Mouse (Mus musculus) spleen, adult 2 months (tissue): Measurements from ENCODE around the gene Ccdc117. TPM values are rescaled to one million over a fixed set of nuclear protein-coding genes. Genes with fewer than 3 reads are reported as not detected.

Experiments
- DNase-seq, 2 experiments: peaks; one replicate each; pipeline versions ENCODE4 v3.0.0 to v3.0.0-alpha.2; 2012 to 2021; ENCODE audit warnings: low spot score in 2 of 2, low read depth in 1 of 2
- H3K27ac ChIP-seq: fragments of 200-500 bp; 2 replicates; pipeline ENCODE4 v1.5.1; 2012; ENCODE audit warnings: low read length, inconsistent platforms; ENCODE audit not compliant: insufficient read depth
- H3K27me3 ChIP-seq: fragments of 200-500 bp; 2 replicates; pipeline ENCODE4 v1.6.1; 2012; ENCODE audit warnings: mild to moderate bottlenecking, moderate library complexity, low read length, inconsistent platforms; ENCODE audit not compliant: control insufficient read depth, insufficient read depth
- H3K36me3 ChIP-seq: fragments of 200-500 bp; 2 replicates; pipeline ENCODE4 v1.6.1; 2012; ENCODE audit warnings: mild to moderate bottlenecking, low read length, inconsistent platforms; ENCODE audit not compliant: control insufficient read depth, insufficient read depth
- H3K4me1 ChIP-seq: fragments of 200-500 bp; 2 replicates; pipeline ENCODE4 v1.6.1; 2011; ENCODE audit warnings: inconsistent platforms; ENCODE audit not compliant: control insufficient read depth, insufficient read depth, insufficient read length
- H3K4me3 ChIP-seq: fragments of 200-500 bp; 2 replicates; pipeline ENCODE4 v1.5.1; 2011; ENCODE audit warnings: mild to moderate bottlenecking, inconsistent platforms; ENCODE audit not compliant: insufficient read depth, insufficient read length; ENCODE audit errors: extremely low read depth
- CTCF ChIP-seq: fragments of 200-500 bp; IDR thresholded peaks from 2 replicates; pipeline ENCODE4 v1.5.1; 2011; ENCODE audit warnings: mild to moderate bottlenecking, inconsistent platforms; ENCODE audit not compliant: insufficient read depth, insufficient read length, insufficient replicate concordance; ENCODE audit errors: extremely low read depth
- POLR2A ChIP-seq: fragments of 200-500 bp; IDR thresholded peaks from 2 replicates; pipeline ENCODE4 v1.6.1; 2011; ENCODE audit warnings: low read depth, low read length, inconsistent platforms
- WGBS: fragments of 180-500 bp; shearing (Covaris S2); methylation state at CpG from one replicate; pipeline ENCODE4 v1.1.7; 2018; 5-methylcytosine and 5-hydroxymethylcytosine counted together
- polyA plus RNA-seq: library from polyadenylated mRNA; depleted of rRNA; stranded (reverse); fragments of >200 nt; gene quantifications from 2 replicates; pipeline ENCODE4 v1.2.3, GENCODE M21; 2012; rRNA removed

The Ccdc117 gene
- 4.7 and 5.6 TPM in 2 replicates for polyA plus RNA-seq

DNA sequence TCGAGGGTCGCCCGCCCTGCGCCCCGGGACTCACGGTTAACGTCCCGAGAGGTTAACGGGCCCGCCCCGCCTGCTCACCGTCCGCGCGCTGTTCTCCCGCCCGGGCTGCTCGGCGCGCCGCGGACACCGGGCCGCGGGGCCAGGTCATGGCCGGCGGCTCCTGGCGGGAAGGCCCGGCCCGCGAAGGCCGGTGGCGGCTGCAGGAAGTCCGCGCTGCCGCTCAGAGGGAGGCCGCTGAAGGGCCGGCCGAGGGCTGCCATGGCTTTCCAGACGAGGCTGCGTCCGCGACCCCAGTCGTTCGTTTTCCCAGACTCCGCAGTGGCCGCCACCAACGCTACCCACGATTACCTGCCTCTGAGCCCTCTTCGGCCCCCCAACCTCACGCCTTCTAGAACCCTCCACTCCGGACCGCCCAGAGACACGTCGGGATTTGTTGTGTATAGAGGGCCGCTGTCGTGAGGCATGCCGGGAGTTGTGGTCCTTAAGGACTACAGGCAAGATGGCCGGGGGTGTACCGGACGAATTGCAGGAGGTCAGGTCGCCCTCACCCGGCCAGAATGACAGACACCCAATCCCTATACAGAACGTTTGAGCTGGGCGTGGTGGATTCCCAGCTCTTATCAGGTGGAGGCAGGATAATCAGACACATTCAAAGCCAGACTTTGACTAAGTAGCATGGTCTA is at the start of gene Ccdc117:
Gene Ccdc117, minus strand, starts transcription at position 389 of the 683 bp plus-strand sequence.
- peak within 1 kb of the TSS; percentile 88 for H3K4me3 ChIP-seq
- no peak for TF ChIP-seq CTCF
- TF ChIP-seq POLR2A: peak; percentile 71
- WGBS: under 1% methylated on average over 65 of the region's 65 CpGs

DNA sequence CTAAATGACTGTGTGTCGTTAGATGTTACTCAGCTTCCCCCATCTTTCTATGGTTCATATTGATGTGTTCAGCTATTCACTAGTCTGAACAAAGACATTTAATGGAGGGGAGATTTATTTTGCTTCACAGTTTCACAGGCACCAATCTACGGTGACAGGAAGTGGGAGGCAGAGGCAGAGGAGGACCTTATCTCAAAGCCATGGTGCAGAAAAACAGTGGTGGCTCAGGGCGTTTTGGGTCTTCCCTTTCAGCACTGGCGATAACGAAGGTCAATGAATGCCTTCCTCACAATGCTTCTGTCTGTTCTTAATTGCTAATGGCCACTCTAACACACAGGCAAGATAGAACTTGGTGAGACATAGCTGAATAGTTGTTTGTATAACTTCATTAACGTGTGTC is 33.1 kb upstream of the Ccdc117 start:
- Histone ChIP-seq H3K36me3 (no peaks in the 10 kb centered on the region), H3K27me3 (no peaks in the 10 kb centered on the region), H3K4me1 (no peaks in the 10 kb centered on the region), H3K4me3 (no peak overlapping the region), H3K27ac (no peak overlapping the region)
- DNase-seq: no peak
- 57% methylated on average over 6 of the region's 6 CpGs for WGBS
- no peak for TF ChIP-seq POLR2A
- TF ChIP-seq CTCF: no peak

More for the DNA sequence above, at the start of gene Ccdc117:
- DNase-seq: peak; percentile 82 to 96
- H3K36me3 ChIP-seq: peaks cover 6% of the 10 kb centered on the region
- H3K27me3 ChIP-seq: no peaks in the 10 kb centered on the region
- H3K4me1 ChIP-seq: peaks cover 5% of the 10 kb centered on the region; the same call in 1 of the 2 replicates
- peak within 1 kb of the TSS; percentile 92 for H3K27ac ChIP-seq

DNA sequence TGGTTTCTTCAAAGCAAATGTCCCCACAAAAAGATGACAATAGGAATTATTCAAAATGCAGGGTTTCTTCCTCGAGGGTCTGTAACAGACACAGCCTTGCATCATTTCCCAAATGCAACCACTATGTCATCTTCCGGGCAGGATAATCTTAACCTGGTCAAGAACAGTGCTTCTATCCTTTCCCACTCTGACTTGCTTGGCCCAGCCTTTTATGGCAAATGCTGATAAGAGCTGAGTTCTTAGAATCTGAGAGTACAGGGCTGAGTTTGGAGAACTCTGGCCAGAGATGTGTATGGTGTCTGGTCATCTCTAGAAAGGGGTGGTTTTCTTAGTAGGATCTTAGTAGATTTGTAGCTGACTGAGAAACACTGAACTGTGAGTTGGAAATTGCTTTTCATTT is 31.8 kb upstream of the Ccdc117 start:
- no peak overlapping the region for H3K27ac ChIP-seq
- no peaks in the 10 kb centered on the region for H3K4me1 ChIP-seq
- WGBS: 83% methylated on average over 2 of the region's 2 CpGs
- H3K4me3 ChIP-seq: no peak overlapping the region
- no peaks in the 10 kb centered on the region for H3K27me3 ChIP-seq
- TF ChIP-seq CTCF (no peak), POLR2A (no peak)
- no peak for DNase-seq
- H3K36me3 ChIP-seq: no peaks in the 10 kb centered on the region

DNA sequence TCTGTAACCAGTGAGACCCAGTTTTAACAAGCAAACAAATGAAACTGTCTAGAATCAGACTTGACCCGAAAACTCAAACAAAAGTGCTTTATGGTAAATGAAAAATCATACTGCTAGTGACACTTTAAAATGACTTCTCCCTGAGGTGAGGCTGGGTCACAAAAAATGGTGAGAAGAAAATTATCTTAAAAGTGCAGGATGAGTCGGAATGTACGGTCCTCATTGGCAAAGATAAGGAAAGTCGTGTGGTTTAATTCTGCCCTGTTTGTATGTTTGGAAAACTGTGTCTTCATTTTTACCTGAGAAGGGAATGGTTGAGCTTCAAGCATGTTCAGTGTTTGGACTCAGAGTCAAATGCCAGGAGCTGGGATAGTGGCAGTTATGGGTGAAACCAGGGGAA is 29.9 kb upstream of the Ccdc117 start:
- no peaks in the 10 kb centered on the region for H3K27me3 ChIP-seq
- no peak overlapping the region for H3K4me3 ChIP-seq
- H3K36me3 ChIP-seq: no peaks in the 10 kb centered on the region
- TF ChIP-seq POLR2A (no peak), CTCF (no peak)
- H3K27ac ChIP-seq: no peak overlapping the region
- WGBS: 87% methylated on average over 4 of the region's 4 CpGs
- no peak for DNase-seq
- no peaks in the 10 kb centered on the region for H3K4me1 ChIP-seq

DNA sequence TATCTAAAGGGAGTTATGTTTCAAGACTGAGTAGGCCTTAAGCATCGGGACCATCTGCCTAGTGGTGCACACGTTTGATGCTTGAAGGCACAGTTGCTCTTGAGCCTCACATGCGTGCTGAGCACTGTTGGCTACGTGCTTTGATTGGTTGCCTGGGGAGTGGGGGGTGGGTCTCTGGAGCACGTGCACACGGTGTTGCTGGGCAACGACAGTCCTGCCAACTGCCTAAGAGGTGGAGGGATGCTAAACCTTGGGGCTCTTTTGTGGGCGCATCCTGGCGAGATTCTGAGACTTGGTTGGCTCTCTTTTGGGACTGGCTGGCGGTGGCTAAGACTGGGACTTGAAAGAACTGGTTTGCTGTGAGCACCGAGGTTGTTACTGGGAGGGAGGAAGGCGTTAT is 27.5 kb upstream of the Ccdc117 start, which contains the start of gene Ankrd36:
Gene Ankrd36, plus strand, starts transcription at position 211 of the 400 bp plus-strand sequence.
- Histone ChIP-seq H3K27me3 (no peaks in the 10 kb centered on the region), H3K4me1 (no peaks in the 10 kb centered on the region), H3K36me3 (no peaks in the 10 kb centered on the region), H3K27ac (no peak within 1 kb of the TSS), H3K4me3 (no peak within 1 kb of the TSS)
- no peak for DNase-seq
- no peak for TF ChIP-seq POLR2A
- TF ChIP-seq CTCF: no peak
- WGBS: 90% methylated on average over 12 of the region's 12 CpGs

DNA sequence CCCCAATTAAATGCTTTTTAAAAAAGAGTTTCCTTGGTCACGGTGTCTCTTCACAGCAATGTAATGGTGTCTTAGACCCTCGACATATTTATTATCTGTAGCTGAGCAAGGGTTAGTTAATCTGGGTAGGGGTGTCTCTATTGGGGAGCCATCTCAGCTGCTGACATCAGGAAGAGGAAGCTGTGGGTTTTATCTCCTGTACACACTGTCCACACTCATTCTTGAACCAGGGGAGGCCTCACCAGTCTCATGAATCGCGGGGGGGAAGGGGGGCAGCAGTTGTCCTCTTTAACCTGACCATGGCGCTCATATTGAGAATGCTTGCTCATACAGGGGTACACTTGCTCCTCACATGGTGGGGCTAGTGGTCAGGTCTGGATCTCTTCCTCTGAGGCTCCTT is 26.1 kb upstream of the Ccdc117 start:
- 75% methylated on average over 5 of the region's 5 CpGs for WGBS
- no peaks in the 10 kb centered on the region for H3K4me1 ChIP-seq
- no peak overlapping the region for H3K4me3 ChIP-seq
- TF ChIP-seq CTCF (no peak), POLR2A (no peak)
- H3K27ac ChIP-seq: no peak overlapping the region
- DNase-seq: no peak
- H3K27me3 ChIP-seq: no peaks in the 10 kb centered on the region
- H3K36me3 ChIP-seq: no peaks in the 10 kb centered on the region

DNA sequence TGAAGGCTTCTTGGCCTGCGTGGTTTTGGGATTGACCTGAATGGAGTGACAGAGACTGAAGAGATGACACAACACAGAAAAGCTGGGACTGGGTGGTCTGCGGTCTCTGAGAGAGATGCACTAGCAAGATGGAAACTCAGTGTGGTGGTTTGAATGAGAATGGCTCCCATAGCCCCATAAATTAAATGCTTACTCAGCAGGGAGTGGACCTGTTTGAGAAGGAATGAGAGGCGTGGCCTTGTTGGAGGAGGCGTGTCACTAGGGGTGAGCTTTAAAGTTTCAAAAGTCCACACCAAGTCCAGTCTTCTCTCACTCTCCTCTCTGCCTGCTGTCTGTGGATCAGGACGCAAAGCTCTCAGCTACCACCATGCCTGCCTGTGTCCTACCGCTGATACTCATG is 25.7 kb upstream of the Ccdc117 start:
- no peak for DNase-seq
- no peaks in the 10 kb centered on the region for H3K27me3 ChIP-seq
- H3K4me1 ChIP-seq: no peaks in the 10 kb centered on the region
- H3K27ac ChIP-seq: no peak overlapping the region
- TF ChIP-seq POLR2A (no peak), CTCF (no peak)
- 96% methylated on average over 6 of the region's 6 CpGs for WGBS
- H3K4me3 ChIP-seq: no peak overlapping the region
- H3K36me3 ChIP-seq: no peaks in the 10 kb centered on the region
